Mouse (Mus musculus) thymus, adult 2 months (tissue): Measurements from ENCODE around the gene Mfsd6l.

Experiments
- CTCF ChIP-seq: fragments of 200-500 bp; IDR thresholded peaks from 2 replicates; pipeline ENCODE4 v1.5.1; 2012; ENCODE audit warnings: mild to moderate bottlenecking, control low read depth, low read length, moderate library complexity, borderline replicate concordance; ENCODE audit not compliant: control insufficient read depth, poor library complexity, insufficient read depth; ENCODE audit errors: extremely low read depth
- POLR2A ChIP-seq: fragments of 200-500 bp; IDR thresholded peaks from 2 replicates; pipeline ENCODE4 v1.6.1; 2012; ENCODE audit warnings: mild to moderate bottlenecking, low read length, control low read depth, moderate library complexity; ENCODE audit not compliant: control insufficient read depth, poor library complexity, insufficient read depth; ENCODE audit errors: extremely low read depth

DNA sequence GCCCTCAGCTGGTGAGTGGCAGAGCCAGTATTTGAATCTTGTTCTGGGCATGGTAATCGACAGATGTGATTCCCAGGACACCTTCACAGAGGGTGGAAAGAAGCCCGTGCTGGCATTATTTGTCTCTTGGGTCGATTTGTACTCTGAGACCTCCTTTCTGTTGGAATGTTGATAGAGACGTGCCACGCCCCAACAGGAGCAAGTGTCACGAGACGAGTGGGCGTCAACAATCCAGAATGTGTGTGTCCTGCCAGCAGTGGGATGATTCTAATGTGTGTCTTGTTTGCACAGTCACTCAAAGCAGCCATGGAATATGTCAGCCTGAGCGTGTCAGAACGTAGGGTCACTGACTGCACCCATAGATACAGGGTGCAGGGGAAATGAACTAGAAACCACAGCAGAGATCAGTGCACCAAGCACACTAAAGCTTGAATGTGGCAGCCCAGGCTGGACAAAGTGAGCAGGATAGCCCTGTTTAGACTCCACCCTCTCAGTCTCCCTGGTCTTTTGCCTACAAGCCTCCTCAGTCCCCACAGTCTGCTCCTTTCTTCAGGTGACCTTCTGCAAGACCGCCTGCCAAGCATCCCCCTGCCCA lies 23.9 kb upstream of the Mfsd6l start:
- no peak for TF ChIP-seq POLR2A
- TF ChIP-seq CTCF: no peak
